Mouse (Mus musculus) kidney, adult 2 months (tissue): ENCODE data around the gene Ccdc127.

Experiments
- CTCF ChIP-seq: fragments of 200-500 bp; conservative IDR thresholded peaks from 2 replicates; pipeline ENCODE4 v1.5.1; 2011; ENCODE audit warnings: low read depth, mild to moderate bottlenecking, control low read depth, low read length, moderate library complexity, mixed read lengths; ENCODE audit not compliant: insufficient read depth, insufficient read length
- POLR2A ChIP-seq: fragments of 200-500 bp; IDR thresholded peaks from one replicate; pipeline ENCODE4 v1.6.1; 2011; ENCODE audit warnings: low read depth, low read length, control low read depth

- TF ChIP-seq CTCF (0 out of 2 replicates have a peak, but pooled peaks have one; percentile 17), POLR2A (no peak)
Observed at GRCm38 (mm10) chr13:74302050-74303037, 47.8 kb upstream of the Ccdc127 start.
